ENCODE assay signal across 12 mouse cellular contexts in the genomic region with DNA sequence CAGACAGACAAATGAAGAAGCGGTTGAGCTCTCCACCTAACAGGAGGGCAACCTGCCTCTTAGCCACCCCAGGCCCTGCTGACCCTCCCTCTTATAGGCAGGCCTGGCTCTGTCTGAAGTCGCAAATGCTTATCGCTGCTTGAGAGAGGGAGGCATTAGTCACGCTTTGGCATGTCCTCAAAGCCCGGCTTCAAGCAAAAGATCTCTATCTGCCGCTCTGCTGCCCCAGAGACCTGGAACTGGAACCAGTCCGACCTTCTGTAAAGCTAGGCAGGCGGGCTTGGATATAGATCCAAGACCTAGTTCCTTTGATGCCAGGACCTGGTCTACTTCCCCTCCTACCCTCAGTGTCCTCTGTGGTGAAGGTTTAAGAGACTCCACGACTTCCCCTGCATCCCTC. TPM values are rescaled to one million over a fixed set of nuclear protein-coding genes. Genes with fewer than 3 reads are reported as not detected.
DNase-seq lines count a peak whose midpoint lies in the region; ATAC-seq lines count a peak whose summit lies in the region.
"Had no signal": no experiment of that assay in that cellular context is flagged by ENCODE, and none has a peak within 500 bp of the region (broad histone marks: within the 10 kb centered on the region; RNA-seq: fewer than 3 reads in every experiment).

No protein-coding gene starts in this region.

- no peaks in the 10 kb centered on the region for H3K36me3 ChIP-seq in heart, embryonic 12.5 days
- H3K36me3 ChIP-seq: embryonic facial prominence, embryonic 15.5 days had no signal

- intact Hi-C loops in heart, postnatal 25 days (cut with DNase I): loop anchor here (2.0 kb wide), 1 partner anchor 81 kb away; no protein-coding TSS in a partner anchor

- peaks cover 23% of the 10 kb centered on the region for H3K27me3 ChIP-seq in heart, embryonic 12.5 days (replicated peaks)
- H3K27me3 ChIP-seq: embryonic facial prominence, embryonic 15.5 days had no signal

- WGBS in heart, embryonic 12.5 days: 57% methylated on average over 9 of the region's 9 CpGs

- no peaks in the 10 kb centered on the region for H3K9me3 ChIP-seq in heart, embryonic 12.5 days (replicated peaks)
- H3K9me3 ChIP-seq: embryonic facial prominence, embryonic 15.5 days had no signal

- no peak overlapping the region for H3K4me3 ChIP-seq in heart, embryonic 12.5 days
- H3K4me3 ChIP-seq: embryonic facial prominence, embryonic 15.5 days; layer of hippocampus, adult 2 months; myocyte had no signal

- DNase-seq in heart, postnatal 25 days (ENCODE audit: low spot score): no peak
- DNase-seq in urinary bladder, adult 2 months (ENCODE audit: low spot score): peak; percentile 56
- no peak for DNase-seq in urinary bladder, postnatal 10 days (ENCODE audit: low spot score)
- peak; percentile 76 to 84 for DNase-seq in cerebellum, postnatal 25 days
- no peak for DNase-seq in spleen, adult 18-20 months
- no peak for DNase-seq in lung, postnatal 10 days
- DNase-seq in thymus, postnatal 14 days: no peak

- H3K27ac ChIP-seq in heart, embryonic 12.5 days (ENCODE audit: poor library complexity, severe bottlenecking): 0 out of 2 replicates have a peak overlapping the region, but pooled peaks have one; percentile 47
- H3K27ac ChIP-seq: embryonic facial prominence, embryonic 15.5 days; layer of hippocampus, adult 2 months; liver, embryonic 14.5 days had no signal

- H3K4me2 ChIP-seq in heart, embryonic 12.5 days: no peak overlapping the region
- H3K4me2 ChIP-seq: embryonic facial prominence, embryonic 15.5 days had no signal

- 0 out of 2 replicates have a peak, but pooled peaks cover 12% of the 10 kb centered on the region for H3K4me1 ChIP-seq in heart, embryonic 12.5 days (replicated peaks)

- no peak for ATAC-seq in heart, embryonic 12.5 days (ENCODE audit: insufficient number of reproducible peaks, low FRiP score)

- no peak overlapping the region for H3K9ac ChIP-seq in heart, embryonic 12.5 days
- H3K9ac ChIP-seq: embryonic facial prominence, embryonic 15.5 days; liver, embryonic 14.5 days had no signal

RNA-seq across cellular contexts. Expression of a gene that starts 29.0 kb away (rescaled TPM):
- polyA plus RNA-seq in heart, embryonic 12.5 days (2016; fragmentation: Nextera tagmentation; extraction: Ambion mirVana): 33.9 and 34.9 TPM in 2 replicates
- 10 to 100 TPM; 35.4 to 36.4 TPM for total RNA-seq in heart, postnatal 25 days (2021)
- 35.9 and 38.7 TPM in 2 replicates for polyA plus RNA-seq in urinary bladder, adult 2 months (2012; rRNA removed)

RNA-seq across cellular contexts. Expression of a gene that starts 41.7 kb away (rescaled TPM):
- polyA plus RNA-seq in heart, embryonic 12.5 days (2016; fragmentation: Nextera tagmentation; extraction: Ambion mirVana): 13.8 and 14.4 TPM in 2 replicates
- total RNA-seq in heart, postnatal 25 days (2021): 10 to 100 TPM; 11.5 to 16.7 TPM
- polyA plus RNA-seq in urinary bladder, adult 2 months (2012; rRNA removed): 5.3 and 8.4 TPM in 2 replicates

Comparison
In these comparisons a context has a peak if more than half of its experiments do, and no peak if none do; other contexts are left out.
1. DNase-seq: peak in urinary bladder, adult 2 months (single experiment) and cerebellum, postnatal 25 days (2 of 2); none in heart, postnatal 25 days (single experiment), urinary bladder, postnatal 10 days (single experiment), spleen, adult 18-20 months (0 of 2), lung, postnatal 10 days (single experiment) and thymus, postnatal 14 days (single experiment).